Mouse (Mus musculus) urinary bladder, postnatal 36 days (tissue): ENCODE measurements around the gene Fbxl12.
A peak's percentile ranks its signal among the peaks of the same experiment; 100 is the strongest.
"Not testable (repeated sequence)": the region's sequence is repeated elsewhere in the genome, so short reads cannot be mapped to it uniquely, and the experiment has no call there.

Experiments used
- DNase-seq, 2 experiments: peaks; one replicate each; pipeline ENCODE4 v3.0.0; 2022; ENCODE audit warnings: low spot score in 2 of 2, mixed read lengths in 1 of 2

Gene Fbxl12

DNA sequence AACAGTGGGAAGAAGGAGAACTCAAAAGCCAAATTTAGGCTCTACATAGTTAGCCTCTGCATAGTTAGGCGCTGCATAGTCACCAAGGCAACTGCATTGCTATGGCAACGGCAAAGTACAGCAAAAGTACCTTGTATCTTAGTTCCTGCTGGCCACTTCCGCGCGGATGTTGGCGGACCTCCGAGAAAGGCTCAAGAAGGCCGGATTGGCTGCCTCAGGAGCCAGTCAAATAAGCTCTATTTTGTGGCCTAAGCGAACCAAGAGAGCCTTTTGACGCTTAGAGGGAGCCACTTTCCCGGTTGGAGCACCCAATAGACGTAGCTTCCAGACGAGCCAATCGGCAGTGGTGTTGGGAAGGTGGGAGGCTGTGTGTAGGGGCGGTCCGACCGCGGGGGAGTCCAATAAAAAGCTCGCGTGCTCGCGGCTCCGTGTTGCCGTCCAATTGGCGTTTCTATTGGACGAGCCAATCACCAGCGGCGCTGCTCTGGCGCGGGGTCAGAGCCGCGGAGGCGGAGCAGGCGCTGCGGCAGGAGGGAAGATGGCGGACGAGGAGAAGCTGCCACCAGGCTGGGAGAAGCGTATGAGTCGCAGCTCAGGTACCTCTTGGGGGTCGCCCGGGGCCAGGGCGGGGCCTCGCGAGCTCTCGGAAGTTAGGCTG is 7.2 kb upstream of the Fbxl12 start, which contains the start of gene Pin1:
Pin1 (plus strand) TSS at position 494 of the 658 bp plus-strand sequence.
- DNase-seq: peak; percentile 96 to 98

DNA sequence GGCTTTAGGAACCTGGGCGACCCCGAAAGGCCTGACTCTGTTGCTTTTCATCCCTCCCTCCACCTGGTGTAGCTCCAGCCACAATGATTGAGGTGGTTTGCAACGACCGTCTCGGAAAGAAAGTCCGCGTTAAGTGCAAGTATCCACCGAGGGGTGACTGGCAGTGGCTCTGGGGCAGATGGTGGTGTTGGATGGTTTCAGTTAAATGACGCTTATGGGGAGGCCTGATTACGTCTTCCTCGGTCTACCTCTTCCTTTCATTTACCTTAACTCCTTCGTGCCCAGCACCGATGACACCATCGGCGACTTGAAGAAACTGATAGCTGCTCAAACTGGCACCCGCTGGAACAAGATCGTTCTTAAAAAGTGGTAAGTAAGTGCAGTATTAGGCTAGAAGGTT is 554 bp upstream of the Fbxl12 start:
- no peak for DNase-seq

DNA sequence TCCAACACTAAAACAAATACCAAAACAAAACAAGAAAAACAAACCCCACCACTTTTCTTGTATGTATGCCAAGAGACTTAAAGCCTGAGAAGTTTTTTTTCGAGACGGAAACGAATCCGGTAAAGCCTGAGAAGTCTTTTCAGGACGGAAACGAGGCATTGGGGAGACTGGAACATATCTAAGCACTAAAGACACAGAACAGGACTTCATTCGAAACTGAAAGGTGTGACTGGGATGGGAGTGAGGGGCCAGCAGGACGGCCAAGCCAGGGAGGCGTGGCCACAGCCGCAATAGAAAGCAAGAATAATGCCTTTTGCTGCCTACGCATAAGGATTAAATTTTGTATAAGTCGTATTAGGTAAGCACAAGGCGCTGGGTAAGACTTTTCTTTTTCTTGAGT is 786 bp downstream of the Fbxl12 start:
- no peak for DNase-seq

DNA sequence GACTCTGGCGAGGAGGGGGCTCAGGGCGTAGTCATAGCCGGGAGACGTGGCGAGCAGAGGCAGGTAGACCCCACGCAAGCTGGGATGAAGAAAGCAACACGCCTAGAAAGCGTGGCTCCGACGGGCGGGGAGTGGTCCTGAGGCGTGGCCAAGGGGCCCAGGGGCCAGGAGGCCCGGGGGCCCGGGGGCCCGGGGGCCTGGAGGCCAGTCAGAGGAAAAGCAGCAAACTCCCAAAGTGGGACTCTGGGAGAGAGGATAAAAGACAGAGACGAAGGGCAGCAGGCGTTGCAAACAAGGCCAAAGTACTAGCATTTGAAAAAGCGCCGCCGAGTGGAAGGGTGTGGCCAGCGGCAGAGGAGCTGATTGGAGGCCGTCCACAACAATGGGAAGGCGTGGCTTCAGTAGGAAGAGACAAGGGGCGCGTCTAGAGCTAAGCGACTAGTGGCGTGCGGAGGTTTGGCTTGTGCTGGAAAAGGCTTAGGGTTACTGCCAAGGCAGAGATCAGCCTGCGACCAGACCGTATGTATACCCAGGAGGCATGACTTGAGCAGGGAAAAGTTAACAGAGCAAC is 1.6 kb downstream of the Fbxl12 start:
- peak; percentile 72 to 88 for DNase-seq

DNA sequence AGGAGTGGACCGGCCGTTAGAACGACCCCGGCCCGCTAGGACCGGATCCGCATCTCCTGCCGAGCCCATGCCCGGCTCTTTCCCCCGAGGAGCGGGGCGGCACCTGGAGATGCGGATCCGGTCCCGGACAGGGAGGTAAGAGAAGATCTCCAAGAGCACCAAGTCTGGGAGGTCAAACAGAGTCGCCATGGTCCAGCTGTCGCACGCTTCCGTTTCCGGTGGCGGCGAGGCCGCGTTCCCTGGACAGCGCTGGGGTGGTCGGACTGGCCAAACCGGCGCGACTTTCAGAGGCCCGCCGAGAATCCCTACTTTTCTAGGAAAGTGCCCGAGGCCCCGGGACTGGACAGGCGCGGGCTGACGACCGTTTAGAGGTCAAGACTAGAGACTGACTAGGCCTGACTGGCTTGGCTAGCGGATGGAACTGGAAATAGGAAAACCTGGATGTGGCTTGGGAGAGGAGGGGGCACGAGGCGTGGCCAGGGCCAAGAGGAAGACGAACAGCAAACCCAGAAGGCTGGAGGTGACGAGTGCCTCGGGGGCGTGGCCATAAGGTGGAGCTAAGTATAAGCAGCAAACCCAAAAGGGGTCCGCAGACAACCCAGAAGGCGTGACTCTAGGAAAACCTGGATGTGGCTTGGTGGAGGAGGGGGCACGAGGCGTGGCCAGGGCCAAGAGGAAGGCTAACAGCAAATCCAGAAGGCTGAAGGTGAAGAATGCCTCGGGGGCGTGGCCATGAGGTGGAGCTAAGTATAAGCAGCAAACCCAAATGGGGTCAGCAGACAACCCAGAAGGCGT is 2.3 kb downstream of the Fbxl12 start, which contains the start of gene Ubl5:
Ubl5 (plus strand) TSS at position 778 of the 795 bp plus-strand sequence.
- peak; percentile 45 to 59 for DNase-seq

DNA sequence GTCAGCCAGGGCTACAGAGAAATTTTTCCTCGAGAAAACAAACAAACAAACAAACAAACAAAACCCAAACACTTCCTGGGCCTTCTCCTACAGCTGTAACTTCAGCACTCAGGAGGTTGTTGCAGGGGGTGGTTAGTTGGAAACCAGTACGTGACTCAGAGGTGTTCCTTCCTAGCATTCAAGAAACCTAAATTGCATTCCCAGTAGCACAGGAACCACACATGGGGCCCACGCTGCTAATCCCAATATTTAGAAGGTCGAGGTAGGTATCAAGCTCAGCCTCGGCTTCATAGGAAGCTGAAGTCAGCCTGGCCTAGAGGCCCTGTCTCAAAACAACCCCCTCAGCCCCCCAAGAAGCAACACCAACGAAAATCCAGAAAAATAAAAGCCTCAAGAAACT is 3.1 kb downstream of the Fbxl12 start:
- no peak for DNase-seq

DNA sequence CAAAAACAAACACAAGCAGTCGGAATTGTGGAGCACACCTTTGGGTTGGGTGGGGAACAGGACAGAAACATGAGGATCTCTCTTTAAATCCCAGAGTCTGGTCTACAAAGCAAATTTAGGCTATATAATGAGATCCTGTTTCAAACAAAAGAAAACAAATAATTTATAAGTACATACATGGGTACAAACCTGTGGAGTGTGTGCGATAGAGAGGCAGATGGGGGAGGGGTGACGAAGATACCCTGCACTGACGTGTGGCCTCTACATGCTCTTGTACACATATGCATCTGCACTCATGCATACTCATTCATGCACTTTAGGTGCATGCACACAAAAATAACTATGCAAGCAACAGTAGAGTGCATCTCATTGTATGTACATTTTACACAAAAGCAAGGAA is 5.1 kb downstream of the Fbxl12 start:
- no peak for DNase-seq

DNA sequence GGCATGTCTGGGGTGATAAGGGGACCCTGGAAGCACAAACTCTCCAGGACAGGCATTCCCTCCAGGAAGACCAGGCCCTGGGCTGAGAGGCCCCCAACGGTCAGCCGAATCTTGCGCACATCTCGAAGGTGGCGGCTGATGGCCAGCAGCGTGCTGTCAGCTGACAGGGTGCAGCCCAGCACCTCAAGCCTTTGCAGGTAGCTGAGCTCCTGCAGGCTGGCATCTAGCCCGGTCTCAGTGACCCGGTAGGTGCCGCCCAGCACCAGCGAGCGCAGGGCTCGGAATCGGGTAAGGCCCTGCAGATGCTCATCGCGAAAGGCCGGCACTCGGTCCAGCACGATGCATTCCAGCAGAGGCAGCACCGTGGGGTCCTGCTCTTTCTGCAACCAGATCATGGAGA is 6.0 kb downstream of the Fbxl12 start:
- DNase-seq: no peak

DNA sequence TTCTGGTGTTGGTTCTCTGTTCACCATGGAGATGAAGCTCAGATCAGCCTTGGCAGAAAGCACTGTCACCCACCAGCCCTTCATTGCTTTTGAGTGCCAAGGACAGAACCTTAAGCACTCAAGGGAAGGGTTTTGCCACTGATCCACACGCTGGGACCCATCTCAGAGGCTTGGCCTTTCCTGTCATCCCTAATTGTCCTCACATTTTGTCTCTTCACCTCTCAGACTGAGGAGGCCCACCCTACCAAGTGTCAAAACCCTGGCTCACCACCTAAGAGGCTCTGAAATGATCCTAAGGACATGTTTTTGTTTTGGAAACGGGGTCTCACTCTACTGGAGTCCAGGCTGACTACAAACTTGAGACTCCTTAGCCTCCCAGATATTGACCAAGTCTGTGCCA is 7.8 kb downstream of the Fbxl12 start:
- no peak for DNase-seq

DNA sequence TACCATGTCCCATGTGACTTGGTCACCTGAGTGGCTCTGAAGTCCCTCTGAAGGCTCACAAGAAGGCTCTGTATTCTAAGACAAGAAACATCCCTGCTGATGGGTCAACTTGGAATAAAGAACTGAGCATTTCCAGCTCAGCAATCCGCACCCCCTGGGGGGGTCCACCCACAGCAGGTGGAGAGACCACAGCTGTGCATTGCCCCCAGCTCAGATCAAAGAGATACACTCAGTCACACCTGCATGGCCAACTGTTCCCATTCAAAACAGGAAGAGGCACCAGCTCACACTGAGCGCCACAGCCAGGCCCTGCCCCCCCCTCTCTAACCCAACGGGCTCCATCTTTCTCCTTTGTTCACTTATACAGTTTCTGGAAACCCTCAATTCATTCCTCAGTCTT is 8.3 kb downstream of the Fbxl12 start:
- DNase-seq: no peak

DNA sequence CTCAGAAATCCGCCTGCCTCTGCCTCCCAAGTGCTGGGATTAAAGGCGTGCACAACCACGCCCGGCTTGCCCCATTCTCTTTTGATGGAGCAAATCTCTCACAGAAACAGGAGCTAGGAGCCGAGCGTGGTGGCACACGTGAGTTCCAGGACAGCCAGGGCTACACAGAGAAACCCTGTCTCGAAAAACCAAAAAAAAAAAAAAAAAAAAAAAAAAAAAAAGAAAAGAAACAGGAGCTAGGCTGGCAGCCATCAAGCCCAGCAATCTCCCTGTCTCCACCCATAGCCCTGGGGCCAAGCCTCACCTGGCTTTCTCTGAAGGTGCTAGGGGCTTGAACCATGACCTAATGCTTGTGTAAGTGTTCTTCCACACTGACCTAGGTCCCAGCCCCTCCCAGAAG is 8.9 kb downstream of the Fbxl12 start:
- not testable (repeated sequence) for DNase-seq

DNA sequence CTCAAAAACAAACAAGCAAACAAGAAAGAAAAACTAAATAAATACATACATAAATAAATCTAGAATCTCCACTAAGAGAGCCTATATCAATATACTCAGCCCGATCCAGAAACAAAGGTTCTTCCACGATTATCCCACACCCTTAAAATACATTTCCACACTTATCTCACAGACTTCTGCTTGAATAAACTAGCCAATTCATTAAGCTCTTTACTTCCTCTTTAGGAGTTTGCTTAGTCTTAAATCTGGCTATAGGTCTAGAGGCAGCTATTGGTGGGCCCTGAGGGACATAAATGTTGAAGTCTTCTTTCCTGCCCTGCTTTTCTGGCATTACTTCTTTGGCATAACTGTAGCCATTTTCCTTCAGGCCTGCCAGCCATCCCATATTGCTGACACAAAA is 13.2 kb downstream of the Fbxl12 start:
- DNase-seq: no peak

DNA sequence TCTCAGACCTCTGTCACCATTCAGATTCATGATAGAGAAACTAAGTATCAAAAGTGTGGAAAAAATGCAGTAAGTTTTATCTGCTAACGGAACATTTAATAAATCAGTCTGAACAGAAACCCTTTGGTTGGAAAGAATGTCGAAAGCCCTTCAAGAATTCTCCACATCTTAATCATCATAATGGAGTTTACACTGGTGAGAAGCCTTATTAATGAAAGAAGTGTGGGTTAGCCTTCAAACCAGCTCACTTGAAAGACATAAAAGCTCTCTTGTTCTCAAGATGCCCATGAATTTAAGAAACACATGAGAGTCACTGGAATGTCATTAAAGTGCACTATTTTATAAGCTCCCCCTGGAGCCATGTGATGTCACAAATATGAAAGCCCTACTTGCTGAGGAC is 27.9 kb downstream of the Fbxl12 start:
- DNase-seq: no peak

DNA sequence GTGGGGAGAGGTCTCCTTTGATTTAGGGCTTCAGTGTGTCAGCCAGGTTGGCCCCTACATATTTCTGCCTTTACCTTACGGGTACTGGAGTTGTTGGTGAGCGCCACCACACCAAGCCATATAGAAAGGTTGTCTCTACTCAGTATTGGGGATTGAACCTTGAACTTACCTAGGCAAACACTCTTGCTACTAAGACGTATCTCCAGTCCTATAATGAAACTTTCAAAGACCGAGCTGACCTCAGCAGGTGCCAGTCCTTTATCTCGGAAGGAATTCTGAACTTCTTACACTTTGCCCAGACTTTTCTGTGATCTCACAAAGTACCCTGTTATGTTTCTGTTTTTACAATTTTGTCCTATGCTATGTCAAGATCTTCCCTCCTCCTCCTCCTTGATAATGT is 32.6 kb downstream of the Fbxl12 start:
- no peak for DNase-seq

DNA sequence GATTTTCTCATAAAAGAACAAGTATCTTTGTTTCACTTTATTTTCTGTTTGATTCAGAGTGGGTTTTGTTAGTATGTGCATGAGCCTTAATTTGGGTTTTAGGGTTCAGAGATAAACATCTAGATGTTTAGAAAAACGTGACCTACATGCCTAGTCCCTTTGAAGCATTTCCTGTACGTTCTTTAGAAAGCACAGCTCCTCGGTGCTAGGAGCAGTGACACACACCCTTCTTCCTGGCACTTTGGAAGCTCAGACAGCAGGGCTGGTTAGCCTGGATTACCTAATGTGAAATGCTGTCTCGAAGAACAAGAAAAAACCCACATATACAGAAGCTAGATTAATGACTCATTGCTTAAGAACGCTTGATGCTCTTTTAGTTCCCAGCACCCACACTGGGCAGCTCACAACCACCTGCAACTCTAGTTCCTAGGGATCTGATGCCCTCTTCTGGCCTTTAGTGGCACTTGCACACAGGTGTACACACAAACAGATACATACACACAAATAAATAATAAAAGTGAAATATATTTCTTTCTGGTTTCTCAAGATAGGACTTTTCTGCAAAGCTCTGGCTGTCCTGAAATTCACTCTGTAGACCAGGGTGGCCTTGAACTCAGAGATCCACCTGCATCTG is 34.6 kb downstream of the Fbxl12 start:
- no peak for DNase-seq

DNA sequence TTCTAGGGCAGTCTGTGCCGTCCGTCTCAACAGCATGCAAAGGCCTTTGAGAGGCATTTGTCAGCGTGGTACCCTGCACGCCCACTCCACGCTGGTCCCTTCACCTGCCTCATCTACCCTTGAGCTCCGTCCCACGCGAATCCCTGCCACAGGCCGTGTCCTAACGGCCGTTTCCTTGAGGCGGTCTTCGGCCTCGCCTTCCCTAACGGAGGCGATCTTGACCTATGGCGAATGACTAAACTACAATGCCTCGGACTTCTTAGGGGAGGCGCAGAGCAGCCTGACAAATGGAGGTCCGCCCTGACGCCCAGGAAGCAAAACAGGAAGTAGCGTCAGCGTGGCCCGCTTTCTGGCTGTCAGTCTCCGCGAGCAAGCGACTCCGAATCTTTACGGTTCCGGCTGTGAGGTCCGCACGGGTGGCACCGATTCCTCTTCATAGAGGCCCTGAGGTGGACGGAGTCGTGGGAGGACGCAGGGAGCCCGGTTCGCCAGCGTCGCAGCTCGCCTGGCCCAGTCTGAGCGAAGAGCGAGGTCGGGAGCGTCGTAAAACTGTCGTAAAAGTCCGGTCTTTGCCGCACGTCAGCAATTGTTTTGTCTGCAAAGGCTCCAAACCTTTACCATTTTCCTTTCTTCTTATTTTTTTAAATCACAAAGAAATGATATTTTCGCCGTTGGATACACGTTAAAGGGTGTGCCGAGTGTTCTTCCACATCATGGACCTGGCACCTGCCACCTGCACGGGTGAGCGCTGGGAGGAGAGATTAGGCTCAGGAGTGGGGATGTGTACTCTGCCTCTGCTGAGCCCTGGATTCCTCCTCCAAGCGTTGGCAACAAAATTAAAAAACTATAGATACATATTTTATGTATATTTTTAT is 37.2 kb downstream of the Fbxl12 start:
- DNase-seq: peak; percentile 83 to 87

DNA sequence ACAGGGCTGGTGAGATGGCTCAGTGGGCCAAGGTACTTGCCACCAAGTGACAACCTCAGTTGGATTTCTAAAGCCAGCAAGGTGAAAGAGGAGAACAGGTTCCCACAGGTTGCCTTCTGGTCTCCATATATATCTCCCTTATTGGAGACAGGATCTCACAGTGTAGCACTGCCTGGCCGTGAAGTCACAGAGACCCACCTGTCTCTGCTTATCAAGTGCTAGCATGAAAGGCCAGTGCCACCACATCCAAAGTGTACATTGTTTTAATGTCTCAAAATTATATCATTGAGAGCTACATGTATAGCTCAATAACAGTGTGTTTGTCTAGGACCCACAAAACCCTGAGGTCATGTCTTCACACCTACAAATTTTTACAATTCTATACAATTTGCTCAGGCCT is 38.3 kb downstream of the Fbxl12 start:
- no peak for DNase-seq

DNA sequence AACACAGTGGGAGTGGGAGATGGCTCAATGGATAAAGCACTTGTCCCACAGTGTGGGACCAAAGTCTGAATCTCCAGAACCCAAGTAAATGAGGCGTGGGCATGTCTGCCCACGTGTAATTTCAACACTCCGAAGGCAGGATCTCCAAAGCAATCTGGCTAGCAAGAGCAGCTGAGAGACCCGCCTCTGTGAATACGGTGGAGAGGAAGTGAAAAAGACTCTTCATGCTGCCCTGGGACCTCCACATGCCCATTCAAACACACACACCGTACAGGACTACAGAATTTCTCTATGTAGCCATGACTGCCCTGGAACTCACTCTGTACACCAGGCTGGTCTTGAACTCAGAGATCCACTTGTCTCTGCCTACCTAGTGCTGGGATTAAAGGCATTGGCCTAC is 43.3 kb downstream of the Fbxl12 start:
- DNase-seq: no peak

DNA sequence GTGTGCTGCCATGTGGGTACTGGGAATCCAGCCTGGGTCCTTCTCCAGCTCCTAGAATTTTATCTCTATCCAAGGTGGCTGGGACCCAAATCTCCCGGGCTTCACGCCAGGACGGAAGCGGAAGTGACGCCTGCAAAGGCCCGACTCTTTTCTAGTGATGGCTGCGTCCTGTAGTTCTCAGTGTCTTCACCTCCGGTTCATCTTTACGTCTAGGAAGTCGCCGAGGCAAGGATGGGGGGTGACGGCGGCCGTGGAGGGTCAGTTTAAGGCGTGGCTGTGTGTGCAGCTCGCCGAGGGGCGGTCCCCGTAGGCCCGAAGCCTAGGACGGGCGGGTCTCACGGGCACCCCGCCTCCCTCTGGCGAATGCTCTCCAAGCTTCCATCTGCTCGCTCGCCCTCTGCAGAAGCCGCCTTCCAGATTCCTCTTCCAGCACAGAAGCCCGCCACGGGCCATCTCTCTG is 63.4 kb downstream of the Fbxl12 start, which contains the start of gene Zfp846:
Zfp846 (plus strand) TSS at position 117 of the 460 bp plus-strand sequence.
- peak; percentile 99 for DNase-seq

DNA sequence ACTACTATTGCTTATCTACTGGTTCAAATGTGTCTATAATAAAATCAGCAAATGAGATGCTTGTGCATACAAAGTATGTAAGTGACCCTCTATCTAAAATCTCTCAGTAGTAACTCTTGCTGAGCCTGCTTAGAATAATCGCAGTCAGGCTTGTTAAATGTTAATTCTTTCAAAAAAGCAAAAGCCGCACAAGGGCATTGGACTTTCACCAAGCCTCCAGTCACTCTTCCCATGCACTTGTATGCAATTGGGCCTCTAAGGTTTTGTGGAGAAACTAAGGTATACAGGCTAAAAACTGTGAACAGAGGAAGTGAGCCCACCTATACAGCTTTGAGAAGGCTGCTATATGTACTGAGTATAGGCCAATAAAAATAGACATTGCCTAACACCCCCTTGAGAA is 68.0 kb downstream of the Fbxl12 start:
- DNase-seq: no peak

DNA sequence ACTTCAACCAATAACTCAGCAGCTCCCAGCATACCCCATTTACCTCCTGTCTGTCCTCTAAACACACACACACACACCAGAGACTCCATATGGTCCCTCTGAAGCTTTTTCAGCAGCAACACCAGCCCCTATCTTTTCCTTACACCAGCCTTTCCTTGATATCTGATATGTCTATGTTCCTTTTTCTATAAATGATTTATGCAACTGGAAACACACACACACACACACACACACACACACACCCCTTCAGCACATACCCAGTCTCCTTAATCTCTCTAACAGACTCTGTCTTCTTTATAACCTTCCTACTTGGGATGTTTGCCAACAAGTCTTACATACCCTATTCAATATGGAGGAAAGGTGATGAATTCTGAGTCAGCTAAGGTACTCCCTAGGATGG is 73.5 kb downstream of the Fbxl12 start:
- no peak for DNase-seq
